Mouse (Mus musculus): ENCODE data around the gene Nr1i3.

The Nr1i3 gene

GRCm38 (mm10) chr1:171256937-171257548 lies 43.3 kb downstream of the Nr1i3 start:
- peak; percentile 74 to 81 for DNase-seq

GRCm38 (mm10) chr1:171257781-171258180 lies 44.0 kb downstream of the Nr1i3 start:
- DNase-seq: no peak

DNA sequence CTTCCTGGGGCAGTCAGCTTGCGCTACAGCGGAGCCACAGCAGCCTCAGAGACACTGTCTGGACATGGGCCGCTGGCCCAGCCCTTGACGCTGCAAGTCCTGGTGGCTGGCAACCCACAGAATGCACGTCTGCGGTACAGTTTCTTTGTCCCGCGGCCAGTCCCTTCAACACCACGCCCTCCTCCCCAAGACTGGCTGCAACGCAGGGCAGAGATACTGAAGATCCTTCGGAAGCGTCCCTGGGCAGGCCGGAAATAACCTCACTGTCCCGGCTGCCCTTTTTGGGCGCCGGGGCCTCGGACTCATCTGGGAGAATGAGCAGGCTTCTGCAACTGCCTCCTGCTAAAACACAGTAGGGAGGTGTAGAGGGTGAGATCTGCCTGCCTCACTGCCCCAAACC lies 45.2 kb downstream of the Nr1i3 start:
- DNase-seq: no peak

- no peak for DNase-seq
These were observed 46.5 kb downstream of the Nr1i3 start for GRCm38 (mm10) chr1:171260316-171260715.

DNA sequence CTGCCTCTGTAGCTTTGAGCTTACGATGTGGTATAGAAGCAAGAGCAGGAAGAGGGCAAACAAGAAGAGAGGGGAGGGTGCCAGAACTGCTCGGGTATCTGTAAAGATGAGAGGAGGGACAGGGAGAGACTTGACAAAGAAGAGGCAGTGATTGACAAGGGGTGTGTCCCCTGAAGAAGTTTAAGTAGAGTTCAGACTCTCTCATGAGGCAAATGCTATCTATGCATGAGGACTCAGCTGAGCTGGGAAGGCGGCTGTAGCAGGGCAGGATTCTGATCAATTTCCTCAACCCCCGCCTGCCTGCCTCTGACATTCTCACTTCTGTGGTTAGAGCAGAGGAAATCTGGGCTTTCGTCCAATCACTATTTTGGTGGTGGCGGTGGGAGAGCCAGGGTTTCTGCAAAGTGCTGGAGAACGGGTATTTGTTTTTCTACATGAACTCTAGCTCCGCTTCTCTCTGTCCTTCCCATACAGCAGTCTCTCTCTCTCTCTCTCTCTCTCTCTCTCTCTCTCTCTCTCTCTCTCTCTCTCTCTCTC lies 48.9 kb downstream of the Nr1i3 start:
- DNase-seq: peak; percentile 71 to 81

DNA sequence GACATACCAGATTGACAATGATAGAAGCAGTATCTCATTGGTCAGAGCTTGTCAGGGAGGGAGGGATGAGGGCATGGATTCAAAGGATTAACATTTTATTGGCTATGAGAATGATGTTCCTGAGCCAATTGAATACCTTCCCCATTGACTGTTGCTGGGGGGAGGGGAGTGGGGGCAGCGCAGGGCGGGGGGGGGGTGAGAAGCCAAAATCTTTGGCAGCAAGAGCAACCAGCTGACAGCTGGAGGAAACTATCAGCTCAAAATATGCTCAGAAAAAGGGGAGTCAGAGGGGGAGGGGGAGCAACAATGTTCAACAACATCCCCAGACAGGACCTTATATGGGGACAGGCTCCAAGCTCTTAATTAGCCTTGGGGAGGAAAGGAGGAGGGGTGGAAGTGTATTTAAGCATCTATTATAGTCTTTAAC lies 49.4 kb downstream of the Nr1i3 start:
- peak; percentile 48 to 64 for DNase-seq

DNA sequence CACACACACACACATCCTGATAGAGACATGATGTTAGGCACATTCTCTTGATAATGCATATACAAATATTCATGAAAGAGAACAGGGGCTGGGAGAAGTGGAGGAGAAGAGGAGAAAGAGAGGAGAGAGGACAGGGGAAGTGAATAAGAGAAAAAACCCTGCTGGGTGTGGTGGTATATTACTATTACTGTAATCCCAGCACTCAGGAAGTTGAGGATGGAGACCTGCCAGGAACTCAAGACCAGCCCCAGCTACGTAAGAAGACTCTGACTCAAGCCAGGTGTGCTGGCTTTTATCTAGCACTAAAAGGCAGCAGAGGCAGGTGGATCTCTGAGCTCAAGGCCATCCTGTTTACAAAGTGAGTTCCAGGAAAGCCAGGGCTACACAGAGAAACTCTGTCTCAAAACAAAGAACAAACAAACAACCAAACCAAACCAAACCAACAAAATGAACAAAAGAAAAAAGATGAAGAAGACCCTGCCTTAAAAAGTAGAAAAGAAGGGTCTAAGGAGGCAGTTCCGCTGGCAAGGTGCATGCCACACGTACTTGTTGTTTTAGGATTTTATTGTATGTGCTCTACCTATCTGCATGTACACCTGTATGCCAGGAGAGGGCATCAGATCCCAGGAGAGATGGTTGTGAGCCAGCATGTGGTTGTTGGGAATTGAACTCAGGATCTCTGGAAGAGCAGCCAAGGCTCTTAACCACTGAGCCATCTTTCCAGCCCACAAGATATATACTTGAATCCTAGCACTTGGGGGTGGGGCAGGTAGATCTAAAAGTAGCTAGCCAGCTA lies 50.1 kb downstream of the Nr1i3 start:
- DNase-seq: no peak

DNA sequence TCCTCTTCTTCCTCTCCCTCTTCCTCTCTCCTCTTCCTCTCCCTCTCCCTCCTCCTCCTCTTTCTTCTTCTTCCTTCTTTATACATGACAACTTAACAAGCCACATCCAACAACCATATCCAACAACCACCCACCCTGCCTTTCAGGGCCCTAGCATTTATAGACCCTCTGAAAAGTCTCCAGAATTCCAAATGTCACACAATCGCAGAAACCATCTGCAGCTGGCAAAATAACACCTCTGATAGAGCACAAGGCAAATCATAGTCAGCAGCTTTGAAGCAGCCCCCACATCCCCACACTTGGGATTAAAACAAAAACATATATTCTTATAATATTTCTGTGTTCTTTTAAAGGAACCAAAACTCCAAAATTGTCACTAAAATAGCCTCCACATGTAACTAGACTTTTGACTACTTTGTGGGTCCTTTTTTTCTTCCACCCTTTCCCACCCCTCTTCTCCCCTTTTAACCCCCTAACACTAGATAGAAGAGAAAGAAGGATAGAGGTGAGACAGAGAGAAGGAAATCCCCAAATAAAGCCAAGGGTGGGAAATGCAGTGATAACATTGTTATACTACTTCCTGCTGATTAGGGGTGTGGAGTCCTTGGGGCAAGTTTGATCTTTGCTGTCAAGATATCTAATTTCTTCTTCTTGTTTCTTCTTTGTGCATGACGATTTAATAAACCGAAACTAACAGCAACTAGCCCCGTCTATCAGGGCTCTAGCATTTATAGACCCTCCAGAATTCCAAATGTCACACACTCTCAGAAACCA lies 52.4 kb downstream of the Nr1i3 start:
- DNase-seq: no peak

DNA sequence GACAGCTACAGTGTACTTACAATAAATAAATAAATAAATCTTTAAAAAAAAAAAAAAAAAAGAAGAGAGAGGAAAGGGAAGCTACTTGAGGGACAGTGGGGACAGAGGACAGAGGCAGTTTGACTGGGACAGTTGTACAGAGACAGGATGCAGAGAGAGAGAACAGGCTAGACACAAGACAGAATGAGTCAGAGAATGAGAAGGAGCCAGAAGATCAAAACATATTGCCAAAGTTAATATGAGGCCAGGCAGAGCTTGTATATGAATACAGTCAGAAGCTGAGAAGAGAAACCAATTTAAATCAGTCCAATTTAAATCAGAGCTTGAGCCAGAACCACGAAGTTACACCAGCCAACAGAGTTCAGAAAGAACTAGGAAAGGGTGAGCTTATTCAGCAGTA lies 54.6 kb downstream of the Nr1i3 start:
- DNase-seq: no peak

DNA sequence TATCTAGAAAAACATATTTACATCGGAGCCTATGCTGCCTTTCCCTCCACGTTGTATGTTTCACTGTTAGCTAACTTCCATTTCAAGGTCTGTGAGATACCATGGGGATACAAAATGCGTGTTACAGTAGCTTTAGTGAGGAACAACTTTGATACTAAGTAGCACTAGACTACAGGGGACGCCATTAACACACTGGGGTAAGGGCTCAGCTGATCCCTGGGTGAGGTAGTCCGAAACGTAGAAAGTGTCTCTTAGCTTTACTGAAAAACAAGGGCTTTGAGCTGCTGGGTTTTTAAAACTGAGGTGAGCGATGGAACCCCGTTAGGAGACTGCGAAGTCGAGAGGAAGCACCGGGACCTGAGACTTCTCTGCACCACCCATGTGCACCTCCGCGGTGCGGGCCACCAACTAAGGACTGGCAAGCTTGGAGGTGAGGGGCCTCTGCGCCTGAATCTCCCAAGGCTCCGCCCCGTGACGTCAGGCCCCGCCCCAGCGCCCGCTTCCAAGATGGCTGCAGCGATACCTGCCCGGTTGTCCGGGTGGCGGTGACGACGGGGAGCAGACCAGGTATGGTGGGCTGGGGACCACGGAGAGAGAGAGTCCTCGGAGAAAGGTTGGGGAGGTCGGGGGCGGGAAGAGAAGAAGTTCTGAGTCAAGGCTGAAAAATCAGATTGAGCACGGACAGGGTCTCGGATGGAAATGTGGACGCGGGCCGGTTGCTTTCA lies 56.2 kb downstream of the Nr1i3 start, which contains the start of gene B4galt3:
B4galt3 (plus strand) TSS at position 481 of the 725 bp plus-strand sequence.
- peak; percentile 97 to 99 for DNase-seq

All from kidney, postnatal 36 days (tissue).